Mouse (Mus musculus): ENCODE results near the gene Dglucy.

DNA sequence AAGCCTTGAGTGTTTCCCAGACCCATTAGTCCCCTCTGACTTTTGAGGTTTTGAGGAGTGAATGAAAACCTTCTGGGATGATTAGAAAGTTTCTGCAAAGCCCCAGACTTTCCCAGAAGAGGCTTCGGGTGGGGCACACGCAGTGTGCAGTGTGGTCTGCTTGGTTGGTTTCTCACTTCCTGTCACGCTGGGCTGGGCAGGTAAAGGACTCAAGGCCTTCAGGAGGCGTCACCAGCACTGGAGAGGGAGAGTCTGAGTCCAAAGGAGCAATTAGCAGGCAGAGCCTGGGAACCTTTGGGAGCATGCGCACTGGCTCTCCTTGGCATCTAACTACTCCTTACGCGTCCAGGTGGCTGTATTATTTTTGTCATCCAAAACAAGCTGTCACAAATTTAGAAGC, 78.9 kb downstream of the Dglucy start:
- TF ChIP-seq POLR2A (IDR thresholded peaks at IDR 0.05; ENCODE audit: borderline replicate concordance, insufficient read depth, low read length) (no peak), CTCF (IDR thresholded peaks at IDR 0.05; ENCODE audit: borderline replicate concordance, insufficient read depth, low read depth, low read length) (no peak)

Data from cerebellum, adult 2 months (tissue).